Mouse (Mus musculus) midbrain, embryonic 13.5 days (tissue): ENCODE results near the gene Dis3l2. TPM values are rescaled to one million over a fixed set of nuclear protein-coding genes. Genes with fewer than 3 reads are reported as not detected.

Experiments
- ATAC-seq: fragments of 200-750 bp; cut with Nextera tagmentation; 2 replicates; pipeline ENCODE4 v1.8.0; 2017; ENCODE audit warnings: mild to moderate bottlenecking, moderate TSS enrichment, moderate library complexity
- H3K27ac ChIP-seq: fragments of 300-500 bp; sonication (generic); 2 replicates; pipeline ENCODE4 v1.5.1; 2015; ENCODE audit warnings: inconsistent platforms, mild to moderate bottlenecking, moderate library complexity
- H3K27me3 ChIP-seq: fragments of 300-500 bp; sonication (generic); 2 replicates; pipeline ENCODE4 v1.6.1; 2015; ENCODE audit warnings: mild to moderate bottlenecking, inconsistent platforms
- H3K36me3 ChIP-seq: fragments of 300-500 bp; sonication (generic); 2 replicates; pipeline ENCODE4 v1.6.1; 2015; ENCODE audit warnings: mild to moderate bottlenecking, inconsistent platforms
- H3K4me1 ChIP-seq: fragments of 300-500 bp; sonication (generic); replicated peaks from 2 replicates; pipeline ENCODE4 v1.6.1; 2015; ENCODE audit warnings: inconsistent platforms
- H3K4me2 ChIP-seq: fragments of 300-500 bp; sonication (generic); replicated peaks from 2 replicates; pipeline ENCODE4 v1.6.1; 2015; ENCODE audit warnings: moderate library complexity, mild to moderate bottlenecking, inconsistent platforms
- H3K4me3 ChIP-seq: fragments of 300-500 bp; sonication (generic); replicated peaks from 2 replicates; pipeline ENCODE4 v1.5.1; 2015; ENCODE audit warnings: mild to moderate bottlenecking, inconsistent platforms
- H3K9ac ChIP-seq: fragments of 300-500 bp; sonication (generic); replicated peaks from 2 replicates; pipeline ENCODE4 v1.6.1; 2015; ENCODE audit warnings: mild to moderate bottlenecking, inconsistent platforms
- H3K9me3 ChIP-seq: fragments of 300-500 bp; sonication (generic); 2 replicates; pipeline ENCODE4 v1.6.1; 2016; ENCODE audit warnings: mild to moderate bottlenecking, inconsistent platforms
- WGBS: fragments of 180-500 bp; shearing (Covaris S2); methylation state at CpG from one replicate; pipeline ENCODE4 v1.1.7; 2015; 5-methylcytosine and 5-hydroxymethylcytosine counted together
- polyA plus RNA-seq: library from polyadenylated mRNA; unstranded; fragments of >200 nt; fragmentation: Nextera tagmentation; extraction: Ambion mirVana; gene quantifications from 2 replicates; pipeline ENCODE4 v1.2.1, GENCODE M21; 2015

Dis3l2 gene
- polyA plus RNA-seq: 43.2 and 45.5 TPM in 2 replicates

GRCm38 (mm10) chr1:86703300-86703964 lies at the start of gene Dis3l2:
Gene Dis3l2, plus strand, starts transcription at chr1:86703808.
- Histone ChIP-seq H3K36me3 (no peaks in the 10 kb centered on the region), H3K4me3 (peak within 1 kb of the TSS; percentile 90), H3K4me1 (peaks cover 25% of the 10 kb centered on the region), H3K9me3 (no peaks in the 10 kb centered on the region), H3K9ac (peak within 1 kb of the TSS; percentile 92), H3K27me3 (no peaks in the 10 kb centered on the region), H3K27ac (peak within 1 kb of the TSS; percentile 90), H3K4me2 (peak within 1 kb of the TSS; percentile 68)
- 3% methylated on average over 42 of the region's 54 CpGs for WGBS
- peak; percentile 98 for ATAC-seq

- WGBS: 88% methylated on average over 5 of the region's 5 CpGs
- no peak overlapping the region for H3K4me2 ChIP-seq
- no peak for ATAC-seq
Measured at GRCm38 (mm10) chr1:86657071-86657470, 46.5 kb upstream of the Dis3l2 start.

GRCm38 (mm10) chr1:86665091-86665490 lies 38.5 kb upstream of the Dis3l2 start:
- Histone ChIP-seq H3K9me3 (no peaks in the 10 kb centered on the region), H3K27ac (no peak overlapping the region), H3K4me2 (no peak overlapping the region), H3K27me3 (peaks cover 26% of the 10 kb centered on the region), H3K4me1 (peaks cover 5% of the 10 kb centered on the region), H3K4me3 (no peak overlapping the region), H3K9ac (no peak overlapping the region), H3K36me3 (no peaks in the 10 kb centered on the region)
- 79% methylated on average over 2 of the region's 2 CpGs for WGBS
- no peak for ATAC-seq

More at GRCm38 (mm10) chr1:86657071-86657470, 46.5 kb upstream of the Dis3l2 start:
- Histone ChIP-seq H3K36me3 (no peaks in the 10 kb centered on the region), H3K4me1 (no peaks in the 10 kb centered on the region), H3K9me3 (no peaks in the 10 kb centered on the region), H3K27ac (no peak overlapping the region), H3K4me3 (no peak overlapping the region), H3K9ac (no peak overlapping the region), H3K27me3 (no peaks in the 10 kb centered on the region)

- Histone ChIP-seq H3K36me3 (no peaks in the 10 kb centered on the region), H3K9ac (peak overlapping the region; percentile 67), H3K4me3 (peak overlapping the region; percentile 55), H3K27me3 (peaks cover 48% of the 10 kb centered on the region), H3K9me3 (no peaks in the 10 kb centered on the region), H3K4me1 (peaks cover 8% of the 10 kb centered on the region), H3K4me2 (peak overlapping the region; percentile 98), H3K27ac (no peak overlapping the region)
- 1% methylated on average over 44 of the region's 44 CpGs for WGBS
- ATAC-seq: peak; percentile 74
Measured at GRCm38 (mm10) chr1:86669552-86670273, 33.9 kb upstream of the Dis3l2 start.

GRCm38 (mm10) chr1:86670279-86671038 lies 33.1 kb upstream of the Dis3l2 start, which contains the start of gene Nppc:
Gene Nppc, minus strand, starts transcription at chr1:86670571.
- Histone ChIP-seq H3K27ac (peak within 1 kb of the TSS; percentile 48; the same call in 1 of the 2 replicates), H3K4me1 (peaks cover 8% of the 10 kb centered on the region), H3K36me3 (no peaks in the 10 kb centered on the region), H3K9ac (peak within 1 kb of the TSS; percentile 67), H3K4me2 (peak within 1 kb of the TSS; percentile 98), H3K4me3 (peak within 1 kb of the TSS; percentile 55), H3K9me3 (no peaks in the 10 kb centered on the region), H3K27me3 (peaks cover 48% of the 10 kb centered on the region)
- WGBS: 3% methylated on average over 59 of the region's 59 CpGs
- peak; percentile 94 for ATAC-seq

- Histone ChIP-seq H3K27ac (no peak overlapping the region), H3K36me3 (no peaks in the 10 kb centered on the region)
- WGBS: 77% methylated on average over 9 of the region's 9 CpGs
Measured at GRCm38 (mm10) chr1:86674385-86674784, 29.2 kb upstream of the Dis3l2 start.

GRCm38 (mm10) chr1:86675126-86675525 lies 28.5 kb upstream of the Dis3l2 start:
- ATAC-seq: no peak
- Histone ChIP-seq H3K27ac (no peak overlapping the region), H3K4me2 (no peak overlapping the region), H3K9me3 (no peaks in the 10 kb centered on the region), H3K27me3 (peaks cover 23% of the 10 kb centered on the region), H3K36me3 (no peaks in the 10 kb centered on the region), H3K4me3 (no peak overlapping the region), H3K9ac (no peak overlapping the region), H3K4me1 (peaks cover 2% of the 10 kb centered on the region)
- WGBS: 84% methylated on average over 12 of the region's 12 CpGs

More at GRCm38 (mm10) chr1:86674385-86674784, 29.2 kb upstream of the Dis3l2 start:
- H3K4me2 ChIP-seq: no peak overlapping the region
- no peaks in the 10 kb centered on the region for H3K9me3 ChIP-seq
- no peak overlapping the region for H3K9ac ChIP-seq
- H3K4me1 ChIP-seq: peaks cover 8% of the 10 kb centered on the region
- no peak for ATAC-seq
- peaks cover 27% of the 10 kb centered on the region for H3K27me3 ChIP-seq
- H3K4me3 ChIP-seq: no peak overlapping the region

GRCm38 (mm10) chr1:86677624-86678023 lies 26.0 kb upstream of the Dis3l2 start:
- no peak overlapping the region for H3K27ac ChIP-seq
- H3K36me3 ChIP-seq: no peaks in the 10 kb centered on the region
- no peak overlapping the region for H3K9ac ChIP-seq

GRCm38 (mm10) chr1:86678667-86679066 lies 24.9 kb upstream of the Dis3l2 start:
- WGBS: 90% methylated on average over 10 of the region's 10 CpGs

More at GRCm38 (mm10) chr1:86677624-86678023, 26.0 kb upstream of the Dis3l2 start:
- WGBS: 78% methylated on average over 3 of the region's 3 CpGs
- peaks cover 3% of the 10 kb centered on the region; the same call in 1 of the 2 replicates for H3K4me1 ChIP-seq
- ATAC-seq: no peak
- peaks cover 3% of the 10 kb centered on the region; the same call in 1 of the 2 replicates for H3K27me3 ChIP-seq
- no peak overlapping the region for H3K4me3 ChIP-seq
- H3K4me2 ChIP-seq: no peak overlapping the region
- no peaks in the 10 kb centered on the region for H3K9me3 ChIP-seq

GRCm38 (mm10) chr1:86687236-86687635 lies 16.4 kb upstream of the Dis3l2 start:
- Histone ChIP-seq H3K9me3 (no peaks in the 10 kb centered on the region), H3K27ac (no peak overlapping the region), H3K27me3 (no peaks in the 10 kb centered on the region), H3K4me1 (no peaks in the 10 kb centered on the region), H3K4me2 (no peak overlapping the region), H3K9ac (no peak overlapping the region), H3K36me3 (no peaks in the 10 kb centered on the region), H3K4me3 (no peak overlapping the region)
- no peak for ATAC-seq
- WGBS: 86% methylated on average over 4 of the region's 4 CpGs

More at GRCm38 (mm10) chr1:86678667-86679066, 24.9 kb upstream of the Dis3l2 start:
- H3K9ac ChIP-seq: no peak overlapping the region
- ATAC-seq: no peak
- no peak overlapping the region for H3K27ac ChIP-seq
- H3K27me3 ChIP-seq: no peaks in the 10 kb centered on the region
- no peak overlapping the region for H3K4me2 ChIP-seq
- H3K36me3 ChIP-seq: no peaks in the 10 kb centered on the region
- H3K4me3 ChIP-seq: no peak overlapping the region
- no peaks in the 10 kb centered on the region for H3K9me3 ChIP-seq
- peaks cover 3% of the 10 kb centered on the region; the same call in 1 of the 2 replicates for H3K4me1 ChIP-seq

GRCm38 (mm10) chr1:86691027-86691426 lies 12.6 kb upstream of the Dis3l2 start:
- ATAC-seq: no peak
- WGBS: 73% methylated on average over 5 of the region's 5 CpGs
- H3K4me3 ChIP-seq: no peak overlapping the region
- no peak overlapping the region for H3K9ac ChIP-seq
- H3K27me3 ChIP-seq: no peaks in the 10 kb centered on the region
- no peaks in the 10 kb centered on the region for H3K4me1 ChIP-seq
- H3K27ac ChIP-seq: no peak overlapping the region
- no peak overlapping the region for H3K4me2 ChIP-seq
- no peaks in the 10 kb centered on the region for H3K36me3 ChIP-seq
- H3K9me3 ChIP-seq: no peaks in the 10 kb centered on the region
